Mouse (Mus musculus) cerebellum, postnatal 36 days (tissue): ENCODE measurements at regions not wholly inside any gene's neighbourhood (a gene's known extent, or its start where the extent isn't known, plus 50 kb on each side); places are given as distances from the start of the nearest gene placed in this dataset.

Experiments used
- DNase-seq, 2 experiments: peaks; one replicate each; pipeline ENCODE4 v3.0.0; 2021 to 2022; ENCODE audit warnings: mixed read lengths in 2 of 2

- no peak for DNase-seq
Measured at GRCm38 (mm10) chr10:68842023-68842735, 118.7 kb downstream of the Tmem26 start.

GRCm38 (mm10) chr10:68844066-68844465 lies 120.6 kb downstream of the Tmem26 start:
- DNase-seq: no peak

GRCm38 (mm10) chr10:68844596-68844995 lies 121.2 kb downstream of the Tmem26 start:
- no peak for DNase-seq

- DNase-seq: no peak
Measured at GRCm38 (mm10) chr10:68851153-68851552, 127.7 kb downstream of the Tmem26 start.

- DNase-seq: no peak
Measured at GRCm38 (mm10) chr10:68855934-68856891, 132.8 kb downstream of the Tmem26 start.

GRCm38 (mm10) chr10:68864606-68865378 lies 141.3 kb downstream of the Tmem26 start:
- DNase-seq: no peak

- DNase-seq: no peak
Measured at GRCm38 (mm10) chr10:68865776-68866175, 142.3 kb downstream of the Tmem26 start.

- no peak for DNase-seq
Measured at GRCm38 (mm10) chr10:68867361-68867760, 143.9 kb downstream of the Tmem26 start.

- DNase-seq: no peak
Measured at GRCm38 (mm10) chr10:68872102-68872501, 148.7 kb downstream of the Tmem26 start.

- DNase-seq: no peak
Measured at GRCm38 (mm10) chr10:68875641-68876040, 152.2 kb downstream of the Tmem26 start.

- no peak for DNase-seq
Measured at GRCm38 (mm10) chr10:68893100-68893841, 169.8 kb downstream of the Tmem26 start.

- DNase-seq: no peak
Measured at GRCm38 (mm10) chr10:68894121-68894520, 170.7 kb downstream of the Tmem26 start.

GRCm38 (mm10) chr10:68897524-68897923 lies 174.1 kb downstream of the Tmem26 start:
- DNase-seq: no peak

- no peak for DNase-seq
Measured at GRCm38 (mm10) chr10:68901168-68901567, 177.7 kb downstream of the Tmem26 start.

- DNase-seq: peak; percentile 21 to 42
Measured at GRCm38 (mm10) chr10:68902670-68903069, 179.2 kb downstream of the Tmem26 start.

GRCm38 (mm10) chr10:68904337-68904736 lies 180.9 kb downstream of the Tmem26 start:
- no peak for DNase-seq

- DNase-seq: peak; percentile 50 to 67
Measured at GRCm38 (mm10) chr10:68908236-68908635, 184.8 kb downstream of the Tmem26 start.

- no peak for DNase-seq
Measured at GRCm38 (mm10) chr10:68909018-68909417, 185.6 kb downstream of the Tmem26 start.

GRCm38 (mm10) chr10:68916147-68916546 lies 192.7 kb downstream of the Tmem26 start:
- DNase-seq: no peak

- no peak for DNase-seq
Measured at GRCm38 (mm10) chr10:68935843-68936242, 212.4 kb downstream of the Tmem26 start.

GRCm38 (mm10) chr10:68943239-68943638 lies 208.0 kb upstream of the Rhobtb1 start:
- DNase-seq: no peak

GRCm38 (mm10) chr10:68956539-68956938 lies 194.7 kb upstream of the Rhobtb1 start:
- no peak for DNase-seq
